Mouse (Mus musculus) splenic B cell, adult 2 months (primary cell): ENCODE results near the gene Nudt14.

Experiments
- DNase-seq: peaks from one replicate; pipeline ENCODE4 v3.0.0-alpha.2; 2011; ENCODE audit warnings: low read depth, low spot score
- H3K27me3 ChIP-seq: 2 replicates; pipeline ENCODE4 v1.6.1; 2012; ENCODE audit warnings: mild to moderate bottlenecking, low read length, moderate library complexity, mixed read lengths; ENCODE audit not compliant: control insufficient read depth, poor library complexity, insufficient read depth, severe bottlenecking
- H3K36me3 ChIP-seq: 2 replicates; pipeline ENCODE4 v1.6.1; 2012; ENCODE audit warnings: mild to moderate bottlenecking, low read length, moderate library complexity, mixed read lengths; ENCODE audit not compliant: control insufficient read depth, poor library complexity, insufficient read depth, severe bottlenecking

The Nudt14 gene

GRCm38 (mm10) chr12:112941776-112942713 is at the start of gene Nudt14:
Gene Nudt14, minus strand, starts transcription at chr12:112942124.
- DNase-seq = peak; percentile 91
- Histone ChIP-seq H3K36me3 (no peaks in the 10 kb centered on the region), H3K27me3 (no peaks in the 10 kb centered on the region)

GRCm38 (mm10) chr12:112991444-112991843 is 49.5 kb upstream of the Nudt14 start:
- H3K36me3 ChIP-seq = peaks cover 2% of the 10 kb centered on the region; the same call in 1 of the 2 replicates
- H3K27me3 ChIP-seq = no peaks in the 10 kb centered on the region
- DNase-seq = no peak

GRCm38 (mm10) chr12:112990706-112991405 is 48.9 kb upstream of the Nudt14 start:
- Histone ChIP-seq H3K27me3 (no peaks in the 10 kb centered on the region), H3K36me3 (peaks cover 2% of the 10 kb centered on the region)
- DNase-seq = no peak

GRCm38 (mm10) chr12:112987877-112988276 is 46.0 kb upstream of the Nudt14 start:
- no peaks in the 10 kb centered on the region for H3K27me3 ChIP-seq
- peaks cover 7% of the 10 kb centered on the region for H3K36me3 ChIP-seq
- peak; percentile 59 for DNase-seq

- H3K27me3 ChIP-seq = no peaks in the 10 kb centered on the region
Measured at GRCm38 (mm10) chr12:112985346-112985745, 43.4 kb upstream of the Nudt14 start.

GRCm38 (mm10) chr12:112982031-112982430 is 40.1 kb upstream of the Nudt14 start:
- Histone ChIP-seq H3K27me3 (no peaks in the 10 kb centered on the region), H3K36me3 (peaks cover 7% of the 10 kb centered on the region; the same call in 1 of the 2 replicates)
- DNase-seq = no peak

More at GRCm38 (mm10) chr12:112985346-112985745, 43.4 kb upstream of the Nudt14 start:
- DNase-seq = peak; percentile 53
- peaks cover 4% of the 10 kb centered on the region for H3K36me3 ChIP-seq

- H3K27me3 ChIP-seq = no peaks in the 10 kb centered on the region
- no peak for DNase-seq
- H3K36me3 ChIP-seq = peaks cover 5% of the 10 kb centered on the region
Measured at GRCm38 (mm10) chr12:112977156-112977555, 35.2 kb upstream of the Nudt14 start.

- Histone ChIP-seq H3K27me3 (no peaks in the 10 kb centered on the region), H3K36me3 (peaks cover 5% of the 10 kb centered on the region)
- peak; percentile 92 for DNase-seq
Measured at GRCm38 (mm10) chr12:112976371-112977073, 34.6 kb upstream of the Nudt14 start, which contains the start of gene Btbd6. Gene Btbd6, plus strand, starts transcription at chr12:112976482.

GRCm38 (mm10) chr12:112974736-112975135 is 32.8 kb upstream of the Nudt14 start:
- no peaks in the 10 kb centered on the region for H3K27me3 ChIP-seq
- DNase-seq = no peak
- peaks cover 5% of the 10 kb centered on the region for H3K36me3 ChIP-seq

GRCm38 (mm10) chr12:112969616-112970015 is 27.7 kb upstream of the Nudt14 start:
- no peak for DNase-seq
- Histone ChIP-seq H3K36me3 (peaks cover 11% of the 10 kb centered on the region), H3K27me3 (no peaks in the 10 kb centered on the region)

GRCm38 (mm10) chr12:112968943-112969342 is 27.0 kb upstream of the Nudt14 start:
- H3K36me3 ChIP-seq = peaks cover 9% of the 10 kb centered on the region
- DNase-seq = no peak
- no peaks in the 10 kb centered on the region for H3K27me3 ChIP-seq

- DNase-seq = no peak
- no peaks in the 10 kb centered on the region for H3K27me3 ChIP-seq
- peaks cover 12% of the 10 kb centered on the region for H3K36me3 ChIP-seq
Measured at GRCm38 (mm10) chr12:112965783-112966182, 23.9 kb upstream of the Nudt14 start.

- H3K36me3 ChIP-seq = peaks cover 10% of the 10 kb centered on the region
- DNase-seq = no peak
- H3K27me3 ChIP-seq = no peaks in the 10 kb centered on the region
Measured at GRCm38 (mm10) chr12:112961872-112962271, 19.9 kb upstream of the Nudt14 start.

GRCm38 (mm10) chr12:112961428-112961827 is 19.5 kb upstream of the Nudt14 start:
- Histone ChIP-seq H3K36me3 (peaks cover 9% of the 10 kb centered on the region), H3K27me3 (no peaks in the 10 kb centered on the region)
- DNase-seq = no peak
